Mouse (Mus musculus): ENCODE results near the gene Slco1a1. TPM values are rescaled to one million over a fixed set of nuclear protein-coding genes. Genes with fewer than 3 reads are reported as not detected.
A peak's percentile ranks its signal among the peaks of the same experiment; 100 is the strongest.

Gene Slco1a1
- polyA plus RNA-seq, 1 experiment from 2014 or later = not detected

DNA sequence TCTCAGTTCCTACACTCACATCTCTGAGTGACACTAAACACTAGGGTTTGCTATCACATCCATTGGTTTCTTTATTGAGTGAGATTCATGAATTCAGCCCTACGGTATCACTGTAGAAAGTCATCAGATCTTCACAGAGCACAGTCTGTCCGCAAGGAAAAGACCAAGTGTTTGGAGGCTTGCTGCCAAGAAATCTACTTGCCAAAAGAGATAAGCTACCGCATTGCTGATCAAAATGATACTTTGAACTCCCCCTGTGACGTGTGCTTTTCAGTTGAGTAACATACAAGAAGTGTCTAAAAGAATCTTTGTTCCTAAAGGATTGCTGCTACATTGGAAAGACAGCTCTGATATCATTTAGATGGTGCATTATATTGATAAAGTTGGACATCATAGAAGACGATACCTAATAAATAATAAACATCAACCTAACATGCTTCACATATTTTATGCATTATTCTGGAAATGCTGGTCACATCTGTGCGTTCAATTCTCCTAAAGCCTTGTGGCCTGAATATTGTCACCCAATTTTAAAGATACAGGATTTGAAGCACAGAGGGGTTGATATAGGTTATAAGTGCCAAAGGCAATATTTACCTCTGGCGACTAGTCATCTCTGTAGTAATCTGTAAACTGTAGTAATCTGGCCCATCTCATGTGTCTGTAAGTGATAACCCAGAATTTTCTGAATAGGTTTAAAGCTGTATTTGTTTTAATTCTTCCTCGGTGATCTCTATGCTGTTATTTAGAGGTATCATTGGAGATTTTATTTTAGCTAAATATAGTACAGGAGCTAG is 88.8 kb downstream of the Slco1a1 start:
- peak; percentile 71 for DNase-seq

More for the DNA sequence above, 88.8 kb downstream of the Slco1a1 start:
- no peaks in the 10 kb centered on the region for H3K4me1 ChIP-seq (ENCODE audit: insufficient read depth)
- no peak overlapping the region for H3K4me2 ChIP-seq
- no peaks in the 10 kb centered on the region for H3K9me3 ChIP-seq (ENCODE audit: low read depth, low read length)
- H3K4me3 ChIP-seq (ENCODE audit: low read depth, low read length) = no peak overlapping the region
- no peak for TF ChIP-seq CTCF (IDR thresholded peaks at IDR 0.05; ENCODE audit: low read depth)
- no peaks in the 10 kb centered on the region for H3K36me3 ChIP-seq (ENCODE audit: insufficient read depth)
- no peaks in the 10 kb centered on the region for H3K27me3 ChIP-seq (ENCODE audit: insufficient read depth, low read length)
- no peak overlapping the region for H3K27ac ChIP-seq (ENCODE audit: low read depth)
- WGBS = 57% methylated on average over 8 of the region's 8 CpGs
- no peak; the same call in 1 of the 2 replicates for ATAC-seq (ENCODE audit: insufficient read depth)
- no peak overlapping the region for H3K9ac ChIP-seq

Other genes starting within 250 kb of the Slco1a1 start
- gene Gm5724, start 173.2 kb downstream of the Slco1a1 start, polyA plus RNA-seq (2014; fragmentation: Nextera tagmentation; extraction: Ambion mirVana) = not detected in 2 replicates
- gene Slco1a4, start 90.8 kb downstream of the Slco1a1 start, polyA plus RNA-seq (2014; fragmentation: Nextera tagmentation; extraction: Ambion mirVana) = not detected in 2 replicates
- gene Gm6614, start 64.5 kb upstream of the Slco1a1 start, polyA plus RNA-seq (2014; fragmentation: Nextera tagmentation; extraction: Ambion mirVana) = 0.08 TPM in 1 of 2 replicates, not detected in the other

Data from lung, embryonic 14.5 days (tissue).